Mouse (Mus musculus): ENCODE measurements around the gene Sobp. TPM values are rescaled to one million over a fixed set of nuclear protein-coding genes. Genes with fewer than 3 reads are reported as not detected.
A peak's percentile ranks its signal among the peaks of the same experiment; 100 is the strongest.

Gene Sobp
- polyA plus RNA-seq, 1 experiment from 2014 or later = 8.3 TPM

- 0 out of 2 replicates have a peak, but pooled peaks cover under 1% of the 10 kb centered on the region for H3K36me3 ChIP-seq
- H3K27me3 ChIP-seq = no peaks in the 10 kb centered on the region
- no peaks in the 10 kb centered on the region for H3K9me3 ChIP-seq
- no peak overlapping the region for H3K4me3 ChIP-seq
- WGBS = 29% methylated on average over 9 of the region's 9 CpGs
- peak; percentile 37; the same call in 1 of the 2 replicates for ATAC-seq (ENCODE audit: low read depth)
- peaks cover 51% of the 10 kb centered on the region for H3K4me1 ChIP-seq (replicated peaks)
- H3K27ac ChIP-seq (replicated peaks) = peak overlapping the region; percentile 75
- H3K4me2 ChIP-seq = 0 out of 2 replicates have a peak overlapping the region, but pooled peaks have one; percentile 13
- peak overlapping the region; percentile 54 for H3K9ac ChIP-seq
Observed at GRCm38 (mm10) chr10:43083288-43084086, 90.8 kb downstream of the Sobp start.

- no peak overlapping the region for H3K4me2 ChIP-seq
- 73% methylated on average over 3 of the region's 3 CpGs for WGBS
- no peak for ATAC-seq (ENCODE audit: low read depth)
- H3K36me3 ChIP-seq = no peaks in the 10 kb centered on the region
- H3K4me1 ChIP-seq (replicated peaks) = peaks cover 35% of the 10 kb centered on the region
- no peaks in the 10 kb centered on the region for H3K9me3 ChIP-seq
- H3K4me3 ChIP-seq = no peak overlapping the region
- H3K27ac ChIP-seq (replicated peaks) = no peak overlapping the region
- no peaks in the 10 kb centered on the region for H3K27me3 ChIP-seq
- no peak overlapping the region for H3K9ac ChIP-seq
Observed at GRCm38 (mm10) chr10:43081316-43081715, 93.0 kb downstream of the Sobp start.

GRCm38 (mm10) chr10:43075535-43076152 is 98.7 kb downstream of the Sobp start:
- Histone ChIP-seq H3K27me3 (no peaks in the 10 kb centered on the region), H3K27ac (replicated peaks) (no peak overlapping the region), H3K4me2 (no peak overlapping the region), H3K4me3 (no peak overlapping the region), H3K4me1 (replicated peaks) (peaks cover 32% of the 10 kb centered on the region), H3K9me3 (no peaks in the 10 kb centered on the region), H3K9ac (no peak overlapping the region), H3K36me3 (no peaks in the 10 kb centered on the region)
- ATAC-seq (ENCODE audit: low read depth) = peak; percentile 60
- WGBS = 59% methylated on average over 13 of the region's 13 CpGs

GRCm38 (mm10) chr10:43073281-43073680 is 101.0 kb downstream of the Sobp start:
- Histone ChIP-seq H3K27ac (replicated peaks) (peak overlapping the region; percentile 61), H3K36me3 (no peaks in the 10 kb centered on the region), H3K9ac (no peak overlapping the region), H3K4me3 (no peak overlapping the region), H3K4me1 (replicated peaks) (peaks cover 32% of the 10 kb centered on the region), H3K4me2 (no peak overlapping the region), H3K9me3 (no peaks in the 10 kb centered on the region), H3K27me3 (no peaks in the 10 kb centered on the region)
- WGBS = 42% methylated on average over 8 of the region's 8 CpGs
- no peak for ATAC-seq (ENCODE audit: low read depth)

- Histone ChIP-seq H3K9ac (no peak overlapping the region), H3K27ac (replicated peaks) (no peak overlapping the region), H3K4me2 (no peak overlapping the region), H3K9me3 (no peaks in the 10 kb centered on the region), H3K27me3 (no peaks in the 10 kb centered on the region), H3K36me3 (peaks cover 9% of the 10 kb centered on the region; the same call in 1 of the 2 replicates), H3K4me3 (no peak overlapping the region), H3K4me1 (replicated peaks) (peaks cover 30% of the 10 kb centered on the region)
- ATAC-seq (ENCODE audit: low read depth) = no peak
- 94% methylated on average over 6 of the region's 6 CpGs for WGBS
Observed at GRCm38 (mm10) chr10:43070893-43071292, 103.4 kb downstream of the Sobp start.

- Histone ChIP-seq H3K4me2 (no peak overlapping the region), H3K36me3 (peaks cover 9% of the 10 kb centered on the region; the same call in 1 of the 2 replicates), H3K27me3 (no peaks in the 10 kb centered on the region), H3K9ac (no peak overlapping the region), H3K9me3 (no peaks in the 10 kb centered on the region), H3K4me3 (no peak overlapping the region), H3K4me1 (replicated peaks) (peaks cover 17% of the 10 kb centered on the region), H3K27ac (replicated peaks) (no peak overlapping the region)
- no peak for ATAC-seq (ENCODE audit: low read depth)
- 87% methylated on average over 7 of the region's 7 CpGs for WGBS
Observed at GRCm38 (mm10) chr10:43065331-43065730, 109.0 kb downstream of the Sobp start.

GRCm38 (mm10) chr10:43061519-43062105 is 112.7 kb downstream of the Sobp start:
- Histone ChIP-seq H3K27me3 (no peaks in the 10 kb centered on the region), H3K27ac (replicated peaks) (peak overlapping the region; percentile 28; the same call in 1 of the 2 replicates), H3K4me2 (no peak overlapping the region), H3K9me3 (no peaks in the 10 kb centered on the region), H3K36me3 (peaks cover 6% of the 10 kb centered on the region; the same call in 1 of the 2 replicates), H3K9ac (no peak overlapping the region), H3K4me1 (replicated peaks) (peaks cover 17% of the 10 kb centered on the region), H3K4me3 (no peak overlapping the region)
- 67% methylated on average over 11 of the region's 11 CpGs for WGBS
- peak; percentile 60 for ATAC-seq (ENCODE audit: low read depth)

- Histone ChIP-seq H3K4me2 (no peak overlapping the region), H3K27ac (replicated peaks) (no peak overlapping the region), H3K4me1 (replicated peaks) (peaks cover 29% of the 10 kb centered on the region), H3K9me3 (no peaks in the 10 kb centered on the region), H3K4me3 (no peak overlapping the region), H3K36me3 (no peaks in the 10 kb centered on the region), H3K9ac (no peak overlapping the region), H3K27me3 (no peaks in the 10 kb centered on the region)
- peak; percentile 66 for ATAC-seq (ENCODE audit: low read depth)
- 48% methylated on average over 2 of the region's 2 CpGs for WGBS
Observed at GRCm38 (mm10) chr10:43055405-43055804, 118.9 kb downstream of the Sobp start.

GRCm38 (mm10) chr10:43054776-43055175 is 119.6 kb downstream of the Sobp start:
- H3K4me3 ChIP-seq = no peak overlapping the region
- WGBS = 76% methylated on average over 8 of the region's 8 CpGs
- peak overlapping the region; percentile 18; the same call in 1 of the 2 replicates for H3K27ac ChIP-seq (replicated peaks)
- H3K4me2 ChIP-seq = no peak overlapping the region
- H3K4me1 ChIP-seq (replicated peaks) = peaks cover 29% of the 10 kb centered on the region
- H3K36me3 ChIP-seq = no peaks in the 10 kb centered on the region
- no peaks in the 10 kb centered on the region for H3K27me3 ChIP-seq
- H3K9ac ChIP-seq = no peak overlapping the region
- ATAC-seq (ENCODE audit: low read depth) = no peak
- H3K9me3 ChIP-seq = no peaks in the 10 kb centered on the region

- H3K4me2 ChIP-seq = no peak overlapping the region
- no peaks in the 10 kb centered on the region for H3K36me3 ChIP-seq
- H3K9ac ChIP-seq = no peak overlapping the region
- H3K4me1 ChIP-seq (replicated peaks) = peaks cover 29% of the 10 kb centered on the region
- H3K4me3 ChIP-seq = no peak overlapping the region
- WGBS = 58% methylated on average over 10 of the region's 10 CpGs
- H3K27me3 ChIP-seq = no peaks in the 10 kb centered on the region
- ATAC-seq (ENCODE audit: low read depth) = 0 out of 2 replicates have a peak, but pooled peaks have one; percentile 8
- H3K27ac ChIP-seq (replicated peaks) = no peak overlapping the region; the same call in 1 of the 2 replicates
- no peaks in the 10 kb centered on the region for H3K9me3 ChIP-seq
Observed at GRCm38 (mm10) chr10:43053861-43054560, 120.3 kb downstream of the Sobp start.

- H3K9ac ChIP-seq = no peak overlapping the region
- no peak overlapping the region for H3K4me2 ChIP-seq
- no peak overlapping the region for H3K27ac ChIP-seq (replicated peaks)
- WGBS = 56% methylated on average over 5 of the region's 5 CpGs
- H3K27me3 ChIP-seq = no peaks in the 10 kb centered on the region
- no peak overlapping the region for H3K4me3 ChIP-seq
- no peak for ATAC-seq (ENCODE audit: low read depth)
- no peaks in the 10 kb centered on the region for H3K36me3 ChIP-seq
- no peaks in the 10 kb centered on the region for H3K9me3 ChIP-seq
- H3K4me1 ChIP-seq (replicated peaks) = peaks cover 33% of the 10 kb centered on the region
Observed at GRCm38 (mm10) chr10:43052462-43052861, 121.9 kb downstream of the Sobp start.

All from neural tube, embryonic 13.5 days (tissue).